Mouse (Mus musculus) layer of hippocampus, adult 9-10 months (tissue): ENCODE results near the gene Tmbim6.

Experiments used
- DNase-seq: peaks from one replicate; pipeline ENCODE4 v3.0.0; 2022; ENCODE audit warnings: low spot score

The Tmbim6 gene

GRCm38 (mm10) chr15:99453153-99453900 lies 60.6 kb downstream of the Tmbim6 start:
- DNase-seq, result no peak

- no peak for DNase-seq
Measured at GRCm38 (mm10) chr15:99454585-99455279, 62.0 kb downstream of the Tmbim6 start.

GRCm38 (mm10) chr15:99455415-99455814 lies 62.7 kb downstream of the Tmbim6 start:
- DNase-seq, result no peak

GRCm38 (mm10) chr15:99456338-99456962 lies 63.8 kb downstream of the Tmbim6 start:
- DNase-seq, result no peak

GRCm38 (mm10) chr15:99456963-99457605 lies 64.4 kb downstream of the Tmbim6 start:
- no peak for DNase-seq

- DNase-seq, result no peak
Measured at GRCm38 (mm10) chr15:99457606-99458401, 65.1 kb downstream of the Tmbim6 start, which contains the start of gene Nckap5l. Nckap5l (minus strand) TSS chr15:99457748.
